Mouse (Mus musculus) erythroblast, embryonic 14.5 days (primary cell): ENCODE results near the gene Amot.

Experiments used
- GATA1 ChIP-seq: IDR thresholded peaks from 2 replicates; pipeline ENCODE4 v1.6.1; 2012; ENCODE audit warnings: low read length, inconsistent platforms, mixed read lengths
- TAL1 ChIP-seq: IDR thresholded peaks from 3 replicates; pipeline ENCODE4 v1.6.1; 2012; ENCODE audit warnings: low read length, inconsistent platforms, mixed read lengths

DNA sequence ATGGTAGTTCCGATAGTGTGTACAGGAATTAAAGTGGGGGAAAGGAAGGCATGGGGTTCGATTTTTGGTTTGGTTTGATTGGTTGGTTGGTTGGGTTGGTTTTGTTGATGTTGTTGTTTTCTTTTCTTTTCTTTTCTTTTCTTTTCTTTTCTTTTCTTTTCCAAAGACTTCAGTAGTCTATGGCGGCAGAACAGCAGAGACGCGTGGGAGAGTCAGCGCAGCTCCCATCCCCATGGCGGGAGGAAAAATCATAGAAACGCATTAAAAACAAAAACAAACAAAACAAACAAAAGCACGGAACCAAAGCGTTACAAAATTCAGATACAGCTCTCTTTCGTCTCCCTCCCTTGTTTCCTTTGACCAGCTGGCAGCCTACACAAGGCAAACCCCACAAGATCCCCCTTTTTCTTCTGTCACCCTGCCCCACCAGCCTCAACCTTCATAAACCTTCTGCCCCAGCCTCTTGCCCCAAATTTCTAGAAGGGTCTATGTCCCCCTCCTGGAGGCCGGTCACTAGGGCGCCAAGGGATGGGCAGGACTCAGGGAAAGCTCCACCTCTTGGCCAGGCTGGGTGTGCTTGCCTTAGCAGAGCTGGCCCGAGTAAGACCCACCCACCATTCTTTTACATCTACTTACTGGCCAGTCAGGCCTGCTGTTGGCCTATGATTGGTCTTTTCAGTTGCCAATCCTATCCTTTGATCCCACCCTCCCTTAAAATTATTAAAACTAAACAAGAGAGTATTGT lies 648 bp upstream of the Amot start:
- TF ChIP-seq GATA1 (no peak), TAL1 (no peak)
